Mouse (Mus musculus): Measurements from ENCODE around the gene Mapk8. TPM values are rescaled to one million over a fixed set of nuclear protein-coding genes. Genes with fewer than 3 reads are reported as not detected.

Mapk8 gene
- total and polyA plus RNA-seq, 3 experiments: 27.5 to 47.5 TPM; not detected in 1

DNA sequence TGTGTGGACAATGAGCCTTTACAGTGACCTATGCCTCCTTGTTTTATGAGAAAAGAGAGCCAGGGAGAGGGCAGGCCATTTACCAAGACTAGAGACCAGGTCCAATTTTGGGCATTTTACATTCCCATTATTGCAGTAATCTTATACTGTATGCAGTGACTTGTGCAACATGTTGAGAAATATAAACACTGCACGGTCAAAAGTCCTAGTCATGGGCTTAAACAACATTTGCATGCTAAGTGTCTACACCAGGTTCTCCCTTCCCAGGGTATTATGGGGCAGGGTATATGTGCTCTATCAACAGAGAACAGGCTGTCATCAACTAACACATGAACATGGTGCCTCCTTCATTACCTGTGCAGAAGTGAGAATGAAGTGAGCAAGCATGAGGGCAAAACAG lies 72.9 kb downstream of the Mapk8 start:
- TF ChIP-seq ZKSCAN1 (IDR thresholded peaks at IDR 0.05; ENCODE audit: low read depth, low read length): no peak
- TF ChIP-seq MXI1 (IDR thresholded peaks at IDR 0.05; ENCODE audit: low read depth, low read length): no peak
- no peak for TF ChIP-seq TBP (IDR thresholded peaks at IDR 0.05; ENCODE audit: low read depth, low read length)
- TF ChIP-seq GABPA (IDR thresholded peaks at IDR 0.05; ENCODE audit: low read depth, low read length): no peak
- no peak for TF ChIP-seq RAD21 (IDR thresholded peaks at IDR 0.05; ENCODE audit: low read depth, low read length)
- no peak for TF ChIP-seq MAZ (IDR thresholded peaks at IDR 0.05; ENCODE audit: low read depth, low read length)
- TF ChIP-seq CHD2 (IDR thresholded peaks at IDR 0.05; ENCODE audit: low read length): no peak
- TF ChIP-seq EP300 (IDR thresholded peaks at IDR 0.05; ENCODE audit: low read depth in 1 of 2, low read length in 2 of 2): no peak
- no peak for TF ChIP-seq ZNF384 (IDR thresholded peaks at IDR 0.05; ENCODE audit: low read depth, low read length)
- no peak for TF ChIP-seq USF2 (IDR thresholded peaks at IDR 0.05; ENCODE audit: borderline replicate concordance in 1 of 2, insufficient read depth in 1 of 2, low read depth in 1 of 2, low read length in 2 of 2)
- no peak for TF ChIP-seq NRF1 (IDR thresholded peaks at IDR 0.05; ENCODE audit: insufficient read depth, low read depth, low read length, poor library complexity, severe bottlenecking)
- no peak for TF ChIP-seq CHD1 (IDR thresholded peaks at IDR 0.05; ENCODE audit: low read depth, low read length)
- TF ChIP-seq ETS1 (IDR thresholded peaks at IDR 0.05; ENCODE audit: low read depth, low read length): no peak
- Histone ChIP-seq H3K9ac (ENCODE audit: control insufficient read depth, low read depth, low read length, poor library complexity, severe bottlenecking) (no peak overlapping the region), H3K79me2 (ENCODE audit: control insufficient read depth, insufficient read depth, low read length, poor library complexity) (no peaks in the 10 kb centered on the region), H3K4me1 (ENCODE audit: control insufficient read depth in 1 of 2, insufficient read depth in 2 of 2, low read length in 2 of 2) (peaks cover 3 to 5% of the 10 kb centered on the region in 2 experiments; a peak in 3 of 4 replicates), H3K27ac (ENCODE audit: control insufficient read depth, low read depth, low read length) (no peak overlapping the region), H3K9me3 (replicated peaks; ENCODE audit: insufficient read depth, low read length) (no peaks in the 10 kb centered on the region), H3K27me3 (ENCODE audit: control insufficient read depth in 1 of 2, insufficient read depth in 2 of 2, low read length in 2 of 2) (no peaks in the 10 kb centered on the region), H3K4me3 (ENCODE audit: control insufficient read depth in 1 of 2, insufficient read depth in 1 of 2, low read depth in 2 of 2, low read length in 2 of 2) (no peak overlapping the region), H3K36me3 (ENCODE audit: control insufficient read depth in 1 of 2, insufficient read depth in 2 of 2, low read length in 2 of 2) (peaks cover 0 to 8% of the 10 kb centered on the region in 2 experiments; a peak in 2 of 4 replicates)
- DNase-seq (ENCODE audit: low read depth, low spot score): no peak

DNA sequence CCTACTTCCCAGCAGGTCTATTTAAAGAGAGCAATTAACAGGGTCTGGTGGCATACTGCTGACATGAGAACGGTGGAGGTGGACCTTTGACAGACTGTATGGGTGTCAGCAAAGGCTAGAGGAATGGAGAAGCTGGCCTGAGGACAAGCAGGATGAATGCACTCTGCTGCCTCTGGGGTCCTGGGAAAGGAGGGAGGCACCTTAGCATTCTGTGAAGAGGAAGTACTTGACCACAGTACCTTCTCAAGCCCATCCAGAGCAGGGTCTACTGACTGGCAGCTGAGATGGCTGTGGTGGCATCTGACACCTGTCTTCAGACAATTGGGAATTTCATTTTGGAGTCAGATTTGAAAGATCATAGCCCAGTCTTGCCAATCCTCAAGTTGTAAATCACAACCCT lies 73.7 kb downstream of the Mapk8 start:
- no peak overlapping the region for H3K27ac ChIP-seq (ENCODE audit: control insufficient read depth, low read depth, low read length)
- no peak overlapping the region for H3K9ac ChIP-seq (ENCODE audit: control insufficient read depth, low read depth, low read length, poor library complexity, severe bottlenecking)
- TF ChIP-seq GABPA (IDR thresholded peaks at IDR 0.05; ENCODE audit: low read depth, low read length) (no peak), HCFC1 (IDR thresholded peaks at IDR 0.05; ENCODE audit: low read depth, low read length) (no peak), POLR2A (IDR thresholded peaks at IDR 0.05; ENCODE audit: control insufficient read depth in 1 of 2, insufficient read depth in 1 of 2, low read depth in 1 of 2, low read length in 2 of 2, poor library complexity in 1 of 2) (no peak), KAT2A (conservative IDR thresholded peaks at IDR 0.05; ENCODE audit: low read depth, low read length) (no peak), CHD2 (IDR thresholded peaks at IDR 0.05; ENCODE audit: low read length) (no peak), ZC3H11A (IDR thresholded peaks at IDR 0.05; ENCODE audit: low read depth, low read length) (no peak), MAZ (IDR thresholded peaks at IDR 0.05; ENCODE audit: low read depth, low read length) (no peak), TAL1 (IDR thresholded peaks at IDR 0.05; ENCODE audit: low read length) (no peak), ZKSCAN1 (IDR thresholded peaks at IDR 0.05; ENCODE audit: low read depth, low read length) (no peak), MXI1 (IDR thresholded peaks at IDR 0.05; ENCODE audit: low read depth, low read length) (no peak), MAX (IDR thresholded peaks at IDR 0.05; ENCODE audit: low read length) (no peak), SMC3 (IDR thresholded peaks at IDR 0.05; ENCODE audit: low read depth, low read length) (no peak), USF1 (IDR thresholded peaks at IDR 0.05; ENCODE audit: low read depth, low read length) (no peak), MEF2A (IDR thresholded peaks at IDR 0.05; ENCODE audit: extremely low read depth, insufficient replicate concordance, low read depth, low read length, poor library complexity, severe bottlenecking) (no peak), ELF1 (IDR thresholded peaks at IDR 0.05; ENCODE audit: low read depth, low read length) (no peak)
- H3K27me3 ChIP-seq (ENCODE audit: control insufficient read depth in 1 of 2, insufficient read depth in 2 of 2, low read length in 2 of 2): no peaks in the 10 kb centered on the region
- DNase-seq (ENCODE audit: low read depth, low spot score): no peak
- peaks cover 0 to under 1% of the 10 kb centered on the region in 2 experiments; a peak in 1 of 4 replicates for H3K36me3 ChIP-seq (ENCODE audit: control insufficient read depth in 1 of 2, insufficient read depth in 2 of 2, low read length in 2 of 2)
- H3K9me3 ChIP-seq (replicated peaks; ENCODE audit: insufficient read depth, low read length): no peaks in the 10 kb centered on the region
- no peaks in the 10 kb centered on the region for H3K79me2 ChIP-seq (ENCODE audit: control insufficient read depth, insufficient read depth, low read length, poor library complexity)
- no peaks in the 10 kb centered on the region; a peak in 1 of 4 replicates for H3K4me1 ChIP-seq (ENCODE audit: control insufficient read depth in 1 of 2, insufficient read depth in 2 of 2, low read length in 2 of 2)
- no peak overlapping the region for H3K4me3 ChIP-seq (ENCODE audit: control insufficient read depth in 1 of 2, insufficient read depth in 1 of 2, low read depth in 2 of 2, low read length in 2 of 2)
